Mouse (Mus musculus) liver, embryonic 14.5 days (tissue): Measurements from ENCODE around the gene Shoc2. TPM values are rescaled to one million over a fixed set of nuclear protein-coding genes. Genes with fewer than 3 reads are reported as not detected.

ENCODE experiments used
- ATAC-seq: fragments of 200-750 bp; cut with Nextera tagmentation; 2 replicates; pipeline ENCODE4 v1.8.0; 2017; ENCODE audit warnings: moderate number of reproducible peaks, mild to moderate bottlenecking, moderate library complexity; ENCODE audit not compliant: insufficient read depth
- DNase-seq, 3 experiments: peaks; one replicate each; pipeline ENCODE4 v3.0.0-alpha.2; 2012 to 2013; ENCODE audit warnings: low read depth in 3 of 3, low spot score in 3 of 3
- H3K27ac ChIP-seq: fragments of 300-500 bp; sonication (generic); 2 replicates; pipeline ENCODE4 v1.5.1; 2014; ENCODE audit warnings: moderate library complexity, mild to moderate bottlenecking, control low read depth, inconsistent platforms
- H3K27me3 ChIP-seq: fragments of 300-500 bp; sonication (generic); 2 replicates; pipeline ENCODE4 v1.6.1; 2014; ENCODE audit warnings: mild to moderate bottlenecking, low read length, moderate library complexity; ENCODE audit not compliant: control insufficient read depth, insufficient read depth
- H3K36me3 ChIP-seq: fragments of 300-500 bp; sonication (generic); replicated peaks from 2 replicates; pipeline ENCODE4 v1.6.1; 2014; ENCODE audit warnings: low read depth; ENCODE audit not compliant: control insufficient read depth, insufficient read depth
- H3K4me1 ChIP-seq, 2 experiments: fragments of 200-500 bp in 1 of 2; fragments of 300-500 bp in 1 of 2; sonication (generic) in 1 of 2; replicated peaks; 2 replicates each; pipeline ENCODE4 v1.6.1; 2012 to 2014; ENCODE audit warnings: antibody characterized with exemption in 1 of 2, inconsistent platforms in 1 of 2, low read length in 1 of 2; ENCODE audit not compliant: control insufficient read depth in 2 of 2, insufficient read depth in 2 of 2
- H3K4me2 ChIP-seq: fragments of 300-500 bp; sonication (generic); 2 replicates; pipeline ENCODE4 v1.6.1; 2014; ENCODE audit warnings: low read depth, mild to moderate bottlenecking, control low read depth, moderate library complexity
- H3K4me3 ChIP-seq, 2 experiments: fragments of 200-500 bp in 1 of 2; fragments of 300-500 bp in 1 of 2; sonication (generic) in 1 of 2; 2 replicates each; pipeline ENCODE4 v1.5.1; 2012 to 2014; ENCODE audit warnings: low read depth in 2 of 2, low read length in 2 of 2, mild to moderate bottlenecking in 2 of 2, control low read depth in 1 of 2, inconsistent platforms in 1 of 2, moderate library complexity in 1 of 2; ENCODE audit not compliant: insufficient read depth in 1 of 2
- H3K9ac ChIP-seq: fragments of 300-500 bp; sonication (generic); replicated peaks from 2 replicates; pipeline ENCODE4 v1.6.1; 2014; ENCODE audit warnings: mild to moderate bottlenecking, control low read depth, moderate library complexity
- H3K9me3 ChIP-seq: fragments of 300-500 bp; sonication (generic); 2 replicates; pipeline ENCODE4 v1.6.1; 2016; ENCODE audit warnings: low read length, mixed read lengths; ENCODE audit not compliant: control insufficient read depth
- CTCF ChIP-seq: IDR thresholded peaks from 2 replicates; pipeline ENCODE4 v1.5.1; 2016; ENCODE audit warnings: antibody characterized with exemption, low read depth, control low read depth
- EP300 ChIP-seq: IDR thresholded peaks from 2 replicates; pipeline ENCODE4 v1.6.1; 2016; ENCODE audit warnings: antibody characterized with exemption, low read depth
- WGBS: fragments of 180-500 bp; shearing (Covaris S2); extraction: QIAGEN DNeasy Blood & Tissue Kit; methylation state at CpG from one replicate; pipeline ENCODE4 v1.1.7; 2014; ENCODE audit not compliant: insufficient replicate concordance; 5-methylcytosine and 5-hydroxymethylcytosine counted together
- polyA plus RNA-seq, 2 experiments: library from polyadenylated mRNA; depleted of rRNA in 1 of 2; stranded (reverse) in 1 of 2; unstranded in 1 of 2; fragments of >200 nt; fragmentation: Nextera tagmentation in 1 of 2; extraction: Ambion mirVana in 1 of 2; gene quantifications; 2 replicates each; pipeline versions ENCODE4 v1.2.1 to v1.2.3; 2012 to 2014

The Shoc2 gene
- polyA plus RNA-seq, 2 experiments: 9.8 to 18.9 TPM

DNA sequence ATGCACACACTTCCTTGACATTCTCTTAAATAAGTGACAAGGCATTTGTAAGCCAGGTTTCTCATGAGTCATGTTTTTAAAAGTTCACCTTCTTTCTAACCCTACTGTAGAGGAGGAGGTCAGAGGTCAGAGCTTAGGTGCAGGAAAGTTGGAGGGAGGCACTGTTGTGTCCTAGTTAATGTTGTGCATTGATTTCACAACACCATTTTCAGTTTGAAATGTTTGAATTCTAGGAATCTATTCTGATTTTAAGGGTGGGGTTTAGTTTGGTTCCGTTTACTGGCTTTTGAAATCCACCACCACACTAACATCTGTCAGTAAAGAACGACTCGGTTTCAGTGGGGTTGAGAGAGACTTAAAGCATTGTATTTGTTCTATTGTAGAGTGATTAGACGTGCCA lies 66.9 kb downstream of the Shoc2 start:
- DNase-seq (no peak), ATAC-seq (no peak)
- TF ChIP-seq EP300: no peak
- TF ChIP-seq CTCF: no peak
- no peak overlapping the region for H3K27ac ChIP-seq
- WGBS: 66% methylated on average over 4 of the region's 4 CpGs
- H3K4me3 ChIP-seq: no peak overlapping the region
- H3K27me3 ChIP-seq: no peaks in the 10 kb centered on the region
- H3K9ac ChIP-seq: no peak overlapping the region
- H3K9me3 ChIP-seq: no peaks in the 10 kb centered on the region
- no peaks in the 10 kb centered on the region for H3K36me3 ChIP-seq
- H3K4me1 ChIP-seq: peaks cover 0 to 3% of the 10 kb centered on the region in 2 experiments; a peak in 1 of 4 replicates
- no peak overlapping the region for H3K4me2 ChIP-seq

DNA sequence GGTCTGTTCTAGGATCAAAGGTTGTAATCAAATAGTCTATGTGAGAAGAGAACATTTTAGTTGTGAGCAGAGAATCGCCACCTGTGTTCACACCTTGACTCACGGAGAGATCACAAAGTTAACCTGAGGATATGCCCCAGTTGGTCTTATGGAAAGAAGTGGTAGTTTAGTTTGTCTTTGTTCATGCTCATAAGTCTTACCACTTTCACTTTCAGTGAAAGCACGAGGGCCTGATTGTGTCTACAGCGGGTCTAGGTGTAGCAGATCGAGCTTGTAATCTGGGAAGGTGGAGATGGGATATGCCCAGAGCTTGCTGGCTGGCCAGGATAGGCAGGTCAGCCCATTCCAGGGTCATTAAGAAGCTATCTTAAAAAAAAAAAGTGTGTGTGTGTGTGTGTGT lies 70.9 kb downstream of the Shoc2 start:
- Histone ChIP-seq H3K9me3 (no peaks in the 10 kb centered on the region), H3K27me3 (no peaks in the 10 kb centered on the region), H3K4me2 (no peak overlapping the region), H3K9ac (no peak overlapping the region), H3K4me1 (0 out of 4 replicates have a peak, but pooled peaks cover 0 to 3% of the 10 kb centered on the region in 2 experiments), H3K27ac (no peak overlapping the region), H3K4me3 (no peak overlapping the region), H3K36me3 (no peaks in the 10 kb centered on the region)
- ATAC-seq (no peak), DNase-seq (no peak)
- no peak for TF ChIP-seq CTCF
- TF ChIP-seq EP300: no peak
- WGBS: 82% methylated on average over 5 of the region's 5 CpGs

DNA sequence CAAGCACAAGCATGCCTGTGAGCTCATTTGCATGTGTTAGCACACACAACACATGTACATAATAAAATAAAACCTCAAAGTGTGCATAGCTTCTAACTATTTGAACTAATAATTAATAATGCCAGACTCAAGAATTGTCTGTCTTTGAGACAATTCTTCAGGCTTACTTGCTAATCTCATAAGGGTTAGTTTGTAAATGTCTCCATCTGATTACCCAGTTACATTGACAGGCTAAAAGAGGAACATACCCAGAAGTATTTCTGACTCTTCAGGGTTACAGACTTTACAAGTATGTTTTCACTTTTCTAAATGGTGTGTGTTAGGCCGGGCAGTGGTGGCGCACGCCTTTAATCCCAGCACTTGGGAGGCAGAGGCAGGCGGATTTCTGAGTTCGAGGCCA lies 71.4 kb downstream of the Shoc2 start:
- Histone ChIP-seq H3K4me2 (no peak overlapping the region), H3K4me1 (0 out of 4 replicates have a peak, but pooled peaks cover 0 to 3% of the 10 kb centered on the region in 2 experiments), H3K9me3 (no peaks in the 10 kb centered on the region), H3K27ac (no peak overlapping the region), H3K9ac (no peak overlapping the region), H3K27me3 (no peaks in the 10 kb centered on the region), H3K36me3 (no peaks in the 10 kb centered on the region), H3K4me3 (no peak overlapping the region)
- no peak for TF ChIP-seq EP300
- TF ChIP-seq CTCF: no peak
- DNase-seq: no peak
- WGBS: 80% methylated on average over 5 of the region's 5 CpGs
- no peak for ATAC-seq

DNA sequence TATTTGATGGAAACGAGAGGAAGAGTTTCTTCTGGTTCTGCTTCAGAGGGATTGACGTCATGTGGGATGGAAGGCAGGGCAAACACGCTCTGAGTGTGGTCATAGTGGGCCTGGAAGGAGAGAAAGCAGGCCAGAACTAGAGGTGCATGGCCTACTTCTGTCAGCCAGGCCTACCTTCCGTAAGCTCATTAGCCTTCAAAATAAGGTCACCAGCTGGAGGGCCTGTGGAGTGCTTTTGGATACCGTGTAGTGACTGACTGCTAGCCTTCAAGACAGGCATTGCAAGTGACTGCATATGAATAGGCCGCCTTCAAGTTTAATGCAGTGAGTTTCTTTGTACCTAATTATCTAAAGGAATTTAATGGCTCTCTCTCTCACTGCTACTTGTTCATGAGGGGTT lies 91.0 kb downstream of the Shoc2 start:
- 86% methylated on average over 6 of the region's 6 CpGs for WGBS
- DNase-seq: no peak

GRCm38 (mm10) chr19:54039441-54039840 lies 95.3 kb downstream of the Shoc2 start:
- ATAC-seq: no peak
- H3K4me3 ChIP-seq: no peak overlapping the region
- no peaks in the 10 kb centered on the region for H3K36me3 ChIP-seq
- no peaks in the 10 kb centered on the region for H3K9me3 ChIP-seq
- H3K4me2 ChIP-seq: no peak overlapping the region
- H3K4me1 ChIP-seq: no peaks in the 10 kb centered on the region; a peak in 1 of 4 replicates
- WGBS: 72% methylated on average over 7 of the region's 7 CpGs
- no peak overlapping the region for H3K27ac ChIP-seq
- TF ChIP-seq CTCF: no peak
- no peak for TF ChIP-seq EP300
- no peak for DNase-seq
- H3K9ac ChIP-seq: no peak overlapping the region
- H3K27me3 ChIP-seq: peaks cover 17% of the 10 kb centered on the region

More for the DNA sequence above, 91.0 kb downstream of the Shoc2 start:
- Histone ChIP-seq H3K27ac (no peak overlapping the region), H3K4me1 (no peaks in the 10 kb centered on the region), H3K4me2 (no peak overlapping the region), H3K36me3 (peaks cover 3% of the 10 kb centered on the region), H3K27me3 (no peaks in the 10 kb centered on the region), H3K9me3 (no peaks in the 10 kb centered on the region), H3K9ac (no peak overlapping the region), H3K4me3 (no peak overlapping the region)
- TF ChIP-seq CTCF: no peak
- no peak for TF ChIP-seq EP300
- ATAC-seq: no peak
